Mouse (Mus musculus) liver, embryonic 14.5 days (tissue): ENCODE measurements around the gene Sec16a. TPM values are rescaled to one million over a fixed set of nuclear protein-coding genes. Genes with fewer than 3 reads are reported as not detected.

ENCODE experiments used
- ATAC-seq: fragments of 200-750 bp; cut with Nextera tagmentation; 2 replicates; pipeline ENCODE4 v1.8.0; 2017; ENCODE audit warnings: moderate number of reproducible peaks, mild to moderate bottlenecking, moderate library complexity; ENCODE audit not compliant: insufficient read depth
- DNase-seq, 3 experiments: peaks; one replicate each; pipeline ENCODE4 v3.0.0-alpha.2; 2012 to 2013; ENCODE audit warnings: low read depth in 3 of 3, low spot score in 3 of 3
- H3K27ac ChIP-seq: fragments of 300-500 bp; sonication (generic); 2 replicates; pipeline ENCODE4 v1.5.1; 2014; ENCODE audit warnings: moderate library complexity, mild to moderate bottlenecking, control low read depth, inconsistent platforms
- H3K27me3 ChIP-seq: fragments of 300-500 bp; sonication (generic); 2 replicates; pipeline ENCODE4 v1.6.1; 2014; ENCODE audit warnings: mild to moderate bottlenecking, low read length, moderate library complexity; ENCODE audit not compliant: control insufficient read depth, insufficient read depth
- H3K36me3 ChIP-seq: fragments of 300-500 bp; sonication (generic); replicated peaks from 2 replicates; pipeline ENCODE4 v1.6.1; 2014; ENCODE audit warnings: low read depth; ENCODE audit not compliant: control insufficient read depth, insufficient read depth
- H3K4me1 ChIP-seq, 2 experiments: fragments of 200-500 bp in 1 of 2; fragments of 300-500 bp in 1 of 2; sonication (generic) in 1 of 2; replicated peaks; 2 replicates each; pipeline ENCODE4 v1.6.1; 2012 to 2014; ENCODE audit warnings: antibody characterized with exemption in 1 of 2, inconsistent platforms in 1 of 2, low read length in 1 of 2; ENCODE audit not compliant: control insufficient read depth in 2 of 2, insufficient read depth in 2 of 2
- H3K4me2 ChIP-seq: fragments of 300-500 bp; sonication (generic); 2 replicates; pipeline ENCODE4 v1.6.1; 2014; ENCODE audit warnings: low read depth, mild to moderate bottlenecking, control low read depth, moderate library complexity
- H3K4me3 ChIP-seq, 2 experiments: fragments of 200-500 bp in 1 of 2; fragments of 300-500 bp in 1 of 2; sonication (generic) in 1 of 2; 2 replicates each; pipeline ENCODE4 v1.5.1; 2012 to 2014; ENCODE audit warnings: low read depth in 2 of 2, low read length in 2 of 2, mild to moderate bottlenecking in 2 of 2, control low read depth in 1 of 2, inconsistent platforms in 1 of 2, moderate library complexity in 1 of 2; ENCODE audit not compliant: insufficient read depth in 1 of 2
- H3K9ac ChIP-seq: fragments of 300-500 bp; sonication (generic); replicated peaks from 2 replicates; pipeline ENCODE4 v1.6.1; 2014; ENCODE audit warnings: mild to moderate bottlenecking, control low read depth, moderate library complexity
- H3K9me3 ChIP-seq: fragments of 300-500 bp; sonication (generic); 2 replicates; pipeline ENCODE4 v1.6.1; 2016; ENCODE audit warnings: low read length, mixed read lengths; ENCODE audit not compliant: control insufficient read depth
- CTCF ChIP-seq: IDR thresholded peaks from 2 replicates; pipeline ENCODE4 v1.5.1; 2016; ENCODE audit warnings: antibody characterized with exemption, low read depth, control low read depth
- EP300 ChIP-seq: IDR thresholded peaks from 2 replicates; pipeline ENCODE4 v1.6.1; 2016; ENCODE audit warnings: antibody characterized with exemption, low read depth
- WGBS: fragments of 180-500 bp; shearing (Covaris S2); extraction: QIAGEN DNeasy Blood & Tissue Kit; methylation state at CpG from one replicate; pipeline ENCODE4 v1.1.7; 2014; ENCODE audit not compliant: insufficient replicate concordance; 5-methylcytosine and 5-hydroxymethylcytosine counted together
- polyA plus RNA-seq, 2 experiments: library from polyadenylated mRNA; depleted of rRNA in 1 of 2; stranded (reverse) in 1 of 2; unstranded in 1 of 2; fragments of >200 nt; fragmentation: Nextera tagmentation in 1 of 2; extraction: Ambion mirVana in 1 of 2; gene quantifications; 2 replicates each; pipeline versions ENCODE4 v1.2.1 to v1.2.3; 2012 to 2014

Gene Sec16a
- polyA plus RNA-seq, 2 experiments, result 9.3 to 10.5 TPM

DNA sequence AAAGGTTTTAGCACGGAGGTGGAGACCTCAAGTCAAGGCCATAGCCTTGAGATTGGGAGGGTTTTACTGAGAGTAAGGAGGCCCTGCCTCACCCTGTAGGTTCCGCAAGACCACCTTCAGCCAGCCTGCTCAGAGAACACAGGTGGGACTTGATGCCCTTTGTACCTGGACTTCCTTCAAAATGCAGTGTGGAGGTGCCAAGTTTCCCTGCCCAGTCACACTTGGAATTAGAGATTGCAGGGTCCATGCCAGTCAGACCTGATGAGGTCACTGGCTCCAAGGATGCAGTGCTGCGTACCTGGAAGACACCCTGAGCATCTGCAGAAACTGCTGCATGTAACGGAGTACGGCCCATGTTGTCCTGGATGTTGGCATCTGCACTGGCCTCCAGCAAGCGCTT lies 18.4 kb upstream of the Sec16a start:
- H3K4me3 ChIP-seq, result no peak overlapping the region
- H3K36me3 ChIP-seq, result no peaks in the 10 kb centered on the region; the same call in 1 of the 2 replicates
- no peak overlapping the region for H3K27ac ChIP-seq
- ATAC-seq (no peak), DNase-seq (no peak)
- H3K9me3 ChIP-seq, result no peaks in the 10 kb centered on the region
- WGBS, result 70% methylated on average over 6 of the region's 6 CpGs
- H3K27me3 ChIP-seq, result no peaks in the 10 kb centered on the region
- no peak for TF ChIP-seq CTCF
- no peak for TF ChIP-seq EP300
- no peak overlapping the region for H3K4me2 ChIP-seq
- H3K9ac ChIP-seq, result no peak overlapping the region
- peaks cover 0 to 4% of the 10 kb centered on the region in 2 experiments; a peak in 2 of 4 replicates for H3K4me1 ChIP-seq

DNA sequence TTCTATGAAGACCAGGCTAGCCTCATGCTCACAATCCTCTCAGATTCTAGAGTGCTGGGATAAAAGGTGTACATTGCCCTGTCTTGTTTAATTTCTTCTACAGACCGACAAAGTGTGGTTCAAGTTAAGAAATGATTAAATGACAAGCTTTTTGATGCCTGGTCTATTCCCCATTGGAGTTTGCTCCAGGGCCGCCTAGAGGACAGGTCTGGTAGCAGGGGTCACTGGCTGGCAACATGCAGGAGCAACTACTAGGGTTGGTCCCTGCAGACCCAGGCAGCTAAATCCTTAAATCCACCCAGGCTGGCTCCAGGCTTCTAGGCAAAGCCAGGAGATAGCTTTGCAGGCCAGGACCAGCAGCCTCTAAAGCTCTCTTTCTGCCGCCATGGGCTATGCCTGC lies 18.0 kb upstream of the Sec16a start:
- WGBS, result 68% methylated on average over 3 of the region's 3 CpGs
- Histone ChIP-seq H3K27me3 (no peaks in the 10 kb centered on the region), H3K9me3 (no peaks in the 10 kb centered on the region), H3K4me3 (no peak overlapping the region), H3K4me2 (no peak overlapping the region), H3K27ac (no peak overlapping the region), H3K36me3 (no peaks in the 10 kb centered on the region; the same call in 1 of the 2 replicates), H3K9ac (no peak overlapping the region), H3K4me1 (peaks cover 0 to 5% of the 10 kb centered on the region in 2 experiments; a peak in 2 of 4 replicates)
- no peak for ATAC-seq
- TF ChIP-seq CTCF (no peak), EP300 (no peak)
- no peak for DNase-seq

- Histone ChIP-seq H3K4me3 (no peak overlapping the region), H3K9ac (no peak overlapping the region), H3K9me3 (no peaks in the 10 kb centered on the region), H3K4me1 (peaks cover 0 to 5% of the 10 kb centered on the region in 2 experiments; a peak in 2 of 4 replicates), H3K27ac (no peak overlapping the region), H3K36me3 (no peaks in the 10 kb centered on the region; the same call in 1 of the 2 replicates), H3K4me2 (no peak overlapping the region), H3K27me3 (no peaks in the 10 kb centered on the region)
- 71% methylated on average over 5 of the region's 5 CpGs for WGBS
- DNase-seq (no peak), ATAC-seq (no peak)
- TF ChIP-seq CTCF, result no peak
- TF ChIP-seq EP300, result no peak
These were observed 16.7 kb upstream of the Sec16a start for GRCm38 (mm10) chr2:26461667-26462066.

- DNase-seq, result no peak
- Histone ChIP-seq H3K27ac (no peak overlapping the region), H3K9me3 (no peaks in the 10 kb centered on the region), H3K27me3 (no peaks in the 10 kb centered on the region), H3K4me3 (no peak overlapping the region), H3K9ac (no peak overlapping the region), H3K4me1 (peaks cover 0 to 5% of the 10 kb centered on the region in 2 experiments; a peak in 2 of 4 replicates), H3K4me2 (no peak overlapping the region), H3K36me3 (no peaks in the 10 kb centered on the region; the same call in 1 of the 2 replicates)
- WGBS, result 78% methylated on average over 13 of the region's 13 CpGs
- TF ChIP-seq CTCF (no peak), EP300 (no peak)
- ATAC-seq, result no peak
These were observed 15.8 kb upstream of the Sec16a start for GRCm38 (mm10) chr2:26460837-26461236.

DNA sequence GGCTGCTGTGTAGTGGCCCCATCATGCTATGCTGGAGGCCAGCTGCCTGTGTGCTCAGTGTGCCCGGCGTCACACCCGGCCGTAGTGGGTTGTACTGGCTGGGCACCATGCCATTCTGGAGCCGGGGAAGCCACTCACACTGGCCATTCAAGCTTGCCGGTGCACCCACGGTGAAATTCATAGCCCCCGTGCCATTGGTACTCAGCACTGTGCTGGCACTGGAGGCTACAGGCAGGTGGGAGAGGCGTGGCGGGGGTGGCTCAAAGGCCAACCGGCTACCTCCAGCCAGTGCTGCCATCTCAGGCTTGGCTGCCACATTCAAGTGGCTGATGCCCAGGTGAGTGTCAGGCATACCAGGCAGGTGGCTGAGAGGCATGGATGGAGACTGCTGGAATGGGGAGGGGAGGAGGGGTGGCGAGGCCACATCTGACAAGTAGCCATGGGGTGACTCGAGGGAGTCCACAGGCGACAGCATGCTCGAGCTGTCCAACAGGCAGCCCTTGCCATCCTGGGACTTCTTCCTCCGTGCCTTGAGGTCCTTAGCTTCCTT lies 15.2 kb upstream of the Sec16a start:
- Histone ChIP-seq H3K9ac (no peak overlapping the region), H3K36me3 (no peaks in the 10 kb centered on the region; the same call in 1 of the 2 replicates)
- 73% methylated on average over 16 of the region's 16 CpGs for WGBS

More for the DNA sequence above, 15.2 kb upstream of the Sec16a start:
- DNase-seq (no peak), ATAC-seq (no peak)
- H3K27ac ChIP-seq, result no peak overlapping the region
- H3K4me1 ChIP-seq, result peaks cover 0 to 5% of the 10 kb centered on the region in 2 experiments; a peak in 2 of 4 replicates
- H3K9me3 ChIP-seq, result no peaks in the 10 kb centered on the region
- H3K4me2 ChIP-seq, result no peak overlapping the region
- no peaks in the 10 kb centered on the region for H3K27me3 ChIP-seq
- H3K4me3 ChIP-seq, result no peak overlapping the region
- TF ChIP-seq CTCF (no peak), EP300 (no peak)
